Mouse (Mus musculus) T-cell, adult 66 days (primary cell): ENCODE data around the gene Cblc. TPM values are rescaled to one million over a fixed set of nuclear protein-coding genes. Genes with fewer than 3 reads are reported as not detected.

Experiments
- total RNA-seq, 2 experiments: library from RNA; stranded (reverse); gene quantifications; 3 replicates in 1 of 2; 4 replicates in 1 of 2; pipeline ENCODE4 v1.2.4; 2023

Gene Cblc
- total RNA-seq: not detected

DNA sequence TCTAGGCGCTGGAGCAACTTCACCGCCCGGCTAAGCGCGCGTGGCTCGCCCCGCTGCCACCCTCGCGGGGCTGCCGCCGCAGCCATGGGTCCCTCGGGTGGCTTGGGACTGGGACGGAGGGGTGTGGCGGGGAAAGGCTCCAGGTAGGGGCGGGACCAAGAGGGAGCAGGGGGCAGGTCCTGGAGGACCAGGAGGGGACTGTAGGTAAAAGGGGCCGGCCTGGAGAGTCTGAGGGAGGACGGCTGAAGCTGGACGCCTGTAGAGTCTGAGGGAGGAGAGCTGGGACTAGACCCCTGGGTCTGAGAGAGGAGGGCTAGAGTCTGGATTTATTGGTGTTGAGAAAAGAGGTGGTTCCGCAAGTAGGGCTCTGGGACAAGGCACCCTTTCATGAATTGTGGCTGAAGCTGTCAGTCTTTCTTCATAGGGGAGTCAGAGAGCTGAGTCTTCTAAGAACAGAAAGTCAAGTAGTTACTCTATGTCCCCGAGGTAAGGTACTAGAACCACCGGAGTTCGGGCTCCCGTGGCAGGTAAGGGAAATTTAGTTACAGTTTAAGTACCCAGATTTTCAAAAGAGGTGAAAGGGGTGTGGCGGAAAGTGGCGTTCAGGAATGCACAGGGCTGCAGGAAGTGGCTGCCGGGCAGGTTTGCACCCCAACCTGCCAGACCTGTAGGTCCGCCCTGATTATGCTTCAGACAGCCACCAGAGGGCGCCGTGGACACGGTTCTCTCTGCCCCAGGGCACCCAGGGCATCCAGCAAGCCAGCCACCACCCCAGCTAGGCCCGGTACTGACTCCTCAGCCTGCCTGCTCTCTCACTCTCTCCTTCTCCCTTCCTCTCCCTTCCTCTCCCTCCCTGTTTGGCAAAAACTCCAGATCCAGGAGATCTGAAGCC, at the start of gene Cblc:
TSS of gene Cblc (minus strand) at position 113 of the 892 bp plus-strand sequence.

DNA sequence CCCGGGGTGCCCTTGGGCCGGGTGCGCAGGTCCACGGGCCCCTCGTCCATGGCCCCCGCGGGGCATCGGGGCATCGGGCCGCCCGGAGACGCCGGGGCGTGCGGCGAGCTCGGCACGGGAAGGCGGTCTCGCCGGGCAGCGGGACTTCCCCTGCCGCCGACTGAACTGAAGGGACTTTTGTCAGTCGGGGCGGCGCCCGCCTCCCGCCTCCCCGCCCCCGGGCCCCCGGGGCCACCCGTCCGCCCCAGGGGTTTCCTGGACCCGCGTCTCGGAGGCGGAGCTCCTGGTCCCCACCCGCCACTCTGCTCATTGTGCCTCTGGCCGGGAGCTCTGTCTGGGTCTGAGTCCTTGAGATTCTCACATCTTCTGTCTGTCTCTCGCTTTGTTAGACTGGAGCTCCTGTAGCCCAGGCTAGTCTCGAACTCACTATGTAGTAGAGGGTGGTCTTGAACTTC, 26.0 kb upstream of the Cblc start, which contains the start of gene Bcl3:
TSS of gene Bcl3 (minus strand) at position 167 of the 455 bp plus-strand sequence.

DNA sequence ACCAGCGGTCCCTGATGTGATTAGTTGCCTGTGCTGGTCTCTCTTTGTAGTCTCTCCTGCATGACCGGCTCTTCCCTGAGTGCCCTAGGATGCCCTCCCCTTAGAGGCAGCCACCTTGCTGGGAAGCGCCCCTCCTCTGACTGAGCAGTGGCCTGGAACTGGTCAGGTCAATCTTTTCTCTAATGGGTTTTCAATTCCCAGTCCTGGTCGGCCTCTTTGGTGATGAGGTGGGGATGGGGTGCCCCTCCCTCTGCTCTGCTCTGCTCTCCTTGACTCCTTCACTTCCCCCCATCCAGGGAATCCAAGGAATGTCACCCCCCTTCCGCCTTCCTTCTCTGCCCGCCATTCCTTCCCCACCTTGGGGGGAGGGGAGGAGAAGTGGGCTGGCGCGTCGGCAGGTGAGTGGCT, 25.6 kb downstream of the Cblc start, which contains the start of gene Bcam:
TSS of gene Bcam (minus strand) at position 33 of the 408 bp plus-strand sequence.

GRCm38 (mm10) chr7:19750217-19751069, 46.2 kb downstream of the Cblc start, which contains the start of gene Nectin2:
TSS of gene Nectin2 (minus strand) at chr7:19750483.

Other genes with a start within 250 kb of the Cblc start
- 10 to 100 TPM; 54.3 to 60.4 TPM for gene Ppp1r37, start 233.7 kb downstream of the Cblc start, total RNA-seq
- gene Zfp296, start 219.5 kb downstream of the Cblc start, total RNA-seq: 1 to 10 TPM; 2.5 TPM
- 10 to 100 TPM; 50.9 to 57.8 TPM for gene Gemin7, start 219.2 kb downstream of the Cblc start, total RNA-seq
- 10 to 100 TPM; 85.5 to 85.6 TPM for gene Clasrp, start 192.3 kb downstream of the Cblc start, total RNA-seq
- gene Relb, start 167.4 kb downstream of the Cblc start, total RNA-seq: 10 to 100 TPM; 50.3 to 55.7 TPM
- 10 to 100 TPM; 80.3 to 82.2 TPM for gene Clptm1, start 131.8 kb downstream of the Cblc start, total RNA-seq
- gene Apoc2, start 118.9 kb downstream of the Cblc start, total RNA-seq: not detected
- gene Gm44805, start 115.4 kb downstream of the Cblc start, total RNA-seq: not detected
- not detected for gene Apoc4, start 115.3 kb downstream of the Cblc start, total RNA-seq
- 1 to 10 TPM in 1 of 2 experiments, not detected in 1; 1.7 TPM for gene Apoc1, start 104.1 kb downstream of the Cblc start, total RNA-seq
- gene Apoe, start 97.6 kb downstream of the Cblc start, total RNA-seq: 10 to 100 TPM; 28.3 to 31.4 TPM
- gene Tomm40, start 81.4 kb downstream of the Cblc start, total RNA-seq: 10 to 100 TPM; 55.3 to 66.2 TPM
- under 1 TPM in 1 of 2 experiments, not detected in 1; 0.38 TPM for gene Nectin2, start 46.3 kb downstream of the Cblc start, total RNA-seq
- gene Bcam, start 25.8 kb downstream of the Cblc start, total RNA-seq: under 1 TPM in 1 of 2 experiments, not detected in 1; 0.24 TPM
- 10 to 100 TPM; 29.5 to 32.2 TPM for gene Bcl3, start 26.0 kb upstream of the Cblc start, total RNA-seq
- not detected for gene Gm19345, start 55.2 kb upstream of the Cblc start, total RNA-seq
- under 1 TPM; 0.36 to 0.90 TPM for gene Ceacam16, start 64.5 kb upstream of the Cblc start, total RNA-seq
- gene Ceacam19, start 91.2 kb upstream of the Cblc start, total RNA-seq: not detected
- 10 to 100 TPM; 69.4 to 80.7 TPM for gene Pvr, start 124.4 kb upstream of the Cblc start, total RNA-seq
- gene Igsf23, start 153.9 kb upstream of the Cblc start, total RNA-seq: 1 to 10 TPM; 3.4 to 6.3 TPM
- gene Ceacam20, start 168.6 kb upstream of the Cblc start, total RNA-seq: not detected
- gene Nlrp9b, start 194.7 kb upstream of the Cblc start, total RNA-seq: not detected